Mouse (Mus musculus) midbrain, embryonic 11.5 days (tissue): ENCODE data around the gene Fhl2. TPM values are rescaled to one million over a fixed set of nuclear protein-coding genes. Genes with fewer than 3 reads are reported as not detected.

Source experiments
- ATAC-seq: fragments of 200-750 bp; cut with Nextera tagmentation; 2 replicates; pipeline ENCODE4 v1.8.0; 2017; ENCODE audit warnings: moderate TSS enrichment, moderate library complexity; ENCODE audit not compliant: low FRiP score
- DNase-seq: peaks from one replicate; pipeline ENCODE4 v3.0.0; 2015; ENCODE audit warnings: low spot score; ENCODE audit errors: missing footprints
- H3K27ac ChIP-seq: fragments of 300-500 bp; sonication (generic); 2 replicates; pipeline ENCODE4 v1.5.1; 2014; ENCODE audit warnings: low read depth, low read length
- H3K27me3 ChIP-seq: fragments of 300-500 bp; sonication (generic); 2 replicates; pipeline ENCODE4 v1.6.1; 2014; ENCODE audit warnings: mild to moderate bottlenecking, low read length, moderate library complexity, mixed read lengths; ENCODE audit not compliant: control insufficient read depth, insufficient read depth
- H3K36me3 ChIP-seq: fragments of 300-500 bp; sonication (generic); 2 replicates; pipeline ENCODE4 v1.6.1; 2014; ENCODE audit warnings: mild to moderate bottlenecking, low read length, moderate library complexity, mixed read lengths; ENCODE audit not compliant: control insufficient read depth, insufficient read depth
- H3K4me1 ChIP-seq: fragments of 300-500 bp; sonication (generic); 2 replicates; pipeline ENCODE4 v1.6.1; 2014; ENCODE audit warnings: low read length; ENCODE audit not compliant: control insufficient read depth, insufficient read depth
- H3K4me2 ChIP-seq: fragments of 300-500 bp; sonication (generic); 2 replicates; pipeline ENCODE4 v1.6.1; 2014; ENCODE audit warnings: mild to moderate bottlenecking, moderate library complexity
- H3K4me3 ChIP-seq: fragments of 300-500 bp; sonication (generic); 2 replicates; pipeline ENCODE4 v1.5.1; 2014; ENCODE audit warnings: low read depth, low read length
- H3K9ac ChIP-seq: fragments of 300-500 bp; sonication (generic); 2 replicates; pipeline ENCODE4 v1.6.1; 2014; ENCODE audit warnings: low read length
- H3K9me3 ChIP-seq: fragments of 300-500 bp; sonication (generic); 2 replicates; pipeline ENCODE4 v1.6.1; 2016; ENCODE audit warnings: low read length; ENCODE audit not compliant: control insufficient read depth
- WGBS: fragments of 180-500 bp; shearing (Covaris S2); extraction: QIAGEN DNeasy Blood & Tissue Kit; methylation state at CpG from one replicate; pipeline ENCODE4 v1.1.7; 2014; 5-methylcytosine and 5-hydroxymethylcytosine counted together
- polyA plus RNA-seq: library from polyadenylated mRNA; unstranded; fragments of >200 nt; fragmentation: Nextera tagmentation; extraction: Ambion mirVana; gene quantifications from 2 replicates; pipeline ENCODE4 v1.2.1, GENCODE M21; 2014

The Fhl2 gene
- polyA plus RNA-seq, 1 experiment from 2014 or later, result 6.5 TPM

GRCm38 (mm10) chr1:43150225-43150624 is 46.6 kb downstream of the Fhl2 start:
- H3K4me1 ChIP-seq, result no peaks in the 10 kb centered on the region
- H3K27me3 ChIP-seq, result no peaks in the 10 kb centered on the region
- WGBS, result 75% methylated on average over 3 of the region's 3 CpGs
- ATAC-seq (no peak), DNase-seq (no peak)
- H3K27ac ChIP-seq, result no peak overlapping the region
- no peaks in the 10 kb centered on the region for H3K36me3 ChIP-seq
- no peak overlapping the region for H3K9ac ChIP-seq
- no peak overlapping the region for H3K4me3 ChIP-seq
- H3K9me3 ChIP-seq, result no peaks in the 10 kb centered on the region
- H3K4me2 ChIP-seq, result no peak overlapping the region

GRCm38 (mm10) chr1:43147474-43147873 is 49.3 kb downstream of the Fhl2 start:
- Histone ChIP-seq H3K4me1 (no peaks in the 10 kb centered on the region), H3K4me2 (no peak overlapping the region), H3K9ac (no peak overlapping the region), H3K4me3 (no peak overlapping the region), H3K27ac (no peak overlapping the region), H3K36me3 (no peaks in the 10 kb centered on the region), H3K27me3 (no peaks in the 10 kb centered on the region), H3K9me3 (no peaks in the 10 kb centered on the region)
- no peak for ATAC-seq
- DNase-seq, result no peak
- 77% methylated on average over 2 of the region's 2 CpGs for WGBS

GRCm38 (mm10) chr1:43145388-43145787 is 51.4 kb downstream of the Fhl2 start:
- H3K9me3 ChIP-seq, result no peaks in the 10 kb centered on the region
- 84% methylated on average over 6 of the region's 6 CpGs for WGBS
- H3K36me3 ChIP-seq, result no peaks in the 10 kb centered on the region
- H3K4me1 ChIP-seq, result no peaks in the 10 kb centered on the region
- H3K4me2 ChIP-seq, result no peak overlapping the region
- H3K4me3 ChIP-seq, result no peak overlapping the region
- DNase-seq (no peak), ATAC-seq (no peak)
- H3K9ac ChIP-seq, result no peak overlapping the region
- no peaks in the 10 kb centered on the region for H3K27me3 ChIP-seq
- no peak overlapping the region for H3K27ac ChIP-seq

- H3K27me3 ChIP-seq, result no peaks in the 10 kb centered on the region
- no peak overlapping the region for H3K9ac ChIP-seq
- no peaks in the 10 kb centered on the region for H3K9me3 ChIP-seq
- ATAC-seq (no peak), DNase-seq (no peak)
- 88% methylated on average over 8 of the region's 8 CpGs for WGBS
- H3K36me3 ChIP-seq, result no peaks in the 10 kb centered on the region
- H3K4me2 ChIP-seq, result no peak overlapping the region
- H3K4me1 ChIP-seq, result no peaks in the 10 kb centered on the region
- H3K4me3 ChIP-seq, result no peak overlapping the region
- no peak overlapping the region for H3K27ac ChIP-seq
Measured at GRCm38 (mm10) chr1:43144338-43144906, 52.4 kb downstream of the Fhl2 start.

GRCm38 (mm10) chr1:43143791-43144190 is 53.0 kb downstream of the Fhl2 start:
- Histone ChIP-seq H3K4me2 (no peak overlapping the region), H3K27me3 (no peaks in the 10 kb centered on the region), H3K9ac (no peak overlapping the region), H3K36me3 (no peaks in the 10 kb centered on the region), H3K4me1 (no peaks in the 10 kb centered on the region), H3K27ac (no peak overlapping the region), H3K4me3 (no peak overlapping the region), H3K9me3 (no peaks in the 10 kb centered on the region)
- 87% methylated on average over 4 of the region's 4 CpGs for WGBS
- DNase-seq (no peak), ATAC-seq (no peak)

GRCm38 (mm10) chr1:43143284-43143683 is 53.5 kb downstream of the Fhl2 start:
- no peak overlapping the region for H3K4me3 ChIP-seq
- ATAC-seq (no peak), DNase-seq (no peak)
- H3K27ac ChIP-seq, result no peak overlapping the region
- no peaks in the 10 kb centered on the region for H3K9me3 ChIP-seq
- no peaks in the 10 kb centered on the region for H3K36me3 ChIP-seq
- H3K9ac ChIP-seq, result no peak overlapping the region
- H3K27me3 ChIP-seq, result no peaks in the 10 kb centered on the region
- no peaks in the 10 kb centered on the region for H3K4me1 ChIP-seq
- H3K4me2 ChIP-seq, result no peak overlapping the region
- 89% methylated on average over 4 of the region's 4 CpGs for WGBS

GRCm38 (mm10) chr1:43142849-43143248 is 53.9 kb downstream of the Fhl2 start:
- DNase-seq (no peak), ATAC-seq (no peak)
- Histone ChIP-seq H3K9ac (no peak overlapping the region), H3K4me2 (no peak overlapping the region), H3K27me3 (no peaks in the 10 kb centered on the region), H3K36me3 (no peaks in the 10 kb centered on the region), H3K4me1 (no peaks in the 10 kb centered on the region), H3K9me3 (no peaks in the 10 kb centered on the region), H3K27ac (no peak overlapping the region), H3K4me3 (no peak overlapping the region)
- 92% methylated on average over 6 of the region's 6 CpGs for WGBS

GRCm38 (mm10) chr1:43141555-43141961 is 55.2 kb downstream of the Fhl2 start:
- H3K9me3 ChIP-seq, result no peaks in the 10 kb centered on the region
- no peaks in the 10 kb centered on the region for H3K4me1 ChIP-seq
- no peak overlapping the region for H3K27ac ChIP-seq
- H3K4me2 ChIP-seq, result no peak overlapping the region
- H3K9ac ChIP-seq, result no peak overlapping the region
- 83% methylated on average over 11 of the region's 11 CpGs for WGBS
- no peak overlapping the region for H3K4me3 ChIP-seq
- no peaks in the 10 kb centered on the region for H3K36me3 ChIP-seq
- H3K27me3 ChIP-seq, result no peaks in the 10 kb centered on the region
- ATAC-seq (no peak), DNase-seq (no peak)

GRCm38 (mm10) chr1:43139587-43140266 is 57.1 kb downstream of the Fhl2 start:
- H3K9me3 ChIP-seq, result no peaks in the 10 kb centered on the region
- no peak overlapping the region for H3K4me2 ChIP-seq
- WGBS, result 49% methylated on average over 8 of the region's 8 CpGs
- H3K27me3 ChIP-seq, result no peaks in the 10 kb centered on the region
- H3K27ac ChIP-seq, result no peak overlapping the region
- H3K4me3 ChIP-seq, result no peak overlapping the region
- H3K36me3 ChIP-seq, result no peaks in the 10 kb centered on the region
- H3K4me1 ChIP-seq, result no peaks in the 10 kb centered on the region
- DNase-seq (peak; percentile 100), ATAC-seq (peak; percentile 88)
- no peak overlapping the region for H3K9ac ChIP-seq
